Mouse (Mus musculus) olfactory bulb, adult 2 months (tissue): ENCODE measurements around the gene Ahdc1.

ENCODE experiments used
- CTCF ChIP-seq: fragments of 200-500 bp; IDR thresholded peaks from 2 replicates; pipeline ENCODE4 v1.5.1; 2012; ENCODE audit warnings: low read depth, mild to moderate bottlenecking, low read length, moderate library complexity; ENCODE audit not compliant: insufficient read depth
- POLR2A ChIP-seq: fragments of 200-500 bp; IDR thresholded peaks from 2 replicates; pipeline ENCODE4 v1.6.1; 2012; ENCODE audit warnings: mild to moderate bottlenecking, low read depth, low read length, moderate library complexity; ENCODE audit not compliant: insufficient read depth

GRCm38 (mm10) chr4:133085011-133085782, 74.1 kb downstream of the Ahdc1 start:
- no peak for TF ChIP-seq CTCF
- no peak for TF ChIP-seq POLR2A
